Mouse (Mus musculus): ENCODE data around the gene Prl3d3. TPM values are rescaled to one million over a fixed set of nuclear protein-coding genes. Genes with fewer than 3 reads are reported as not detected.
"Not testable (repeated sequence)": the region's sequence is repeated elsewhere in the genome, so short reads cannot be mapped to it uniquely, and the experiment has no call there.

The Prl3d3 gene
- polyA plus RNA-seq (2015; fragmentation: Nextera tagmentation; extraction: Ambion mirVana) = not detected in 2 replicates

GRCm38 (mm10) chr13:27156490-27156889 lies at the start of gene Prl3d3:
Gene Prl3d3 (plus strand): TSS chr13:27156790.
- not testable (repeated sequence) for H3K4me3 ChIP-seq (replicated peaks); H3K27ac ChIP-seq; H3K9ac ChIP-seq; H3K4me1 ChIP-seq (replicated peaks); H3K9me3 ChIP-seq (replicated peaks); H3K36me3 ChIP-seq; DNase-seq; ATAC-seq (ENCODE audit: low read depth); H3K4me2 ChIP-seq; H3K27me3 ChIP-seq
- WGBS (ENCODE audit: insufficient replicate concordance) = 64% methylated on average over 3 of the region's 3 CpGs

GRCm38 (mm10) chr13:27121398-27121797 lies 35.2 kb upstream of the Prl3d3 start, which contains the start of gene Prl3d2:
Gene Prl3d2 (plus strand): TSS chr13:27121698.
- not testable (repeated sequence) for DNase-seq; H3K4me2 ChIP-seq; H3K9ac ChIP-seq; H3K36me3 ChIP-seq; ATAC-seq (ENCODE audit: low read depth); H3K27ac ChIP-seq; H3K4me1 ChIP-seq (replicated peaks); H3K4me3 ChIP-seq (replicated peaks); H3K27me3 ChIP-seq; H3K9me3 ChIP-seq (replicated peaks)
- 64% methylated on average over 4 of the region's 4 CpGs for WGBS (ENCODE audit: insufficient replicate concordance)

GRCm38 (mm10) chr13:27148264-27148663 lies 8.3 kb upstream of the Prl3d3 start:
- Histone ChIP-seq H3K4me2 (no peak overlapping the region), H3K36me3 (no peaks in the 10 kb centered on the region), H3K27ac (no peak overlapping the region), H3K27me3 (no peaks in the 10 kb centered on the region), H3K4me1 (replicated peaks) (no peaks in the 10 kb centered on the region), H3K4me3 (replicated peaks) (no peak overlapping the region), H3K9ac (no peak overlapping the region), H3K9me3 (replicated peaks) (no peaks in the 10 kb centered on the region)
- no peak for DNase-seq
- 22% methylated on average over 1 of the region's 1 CpGs for WGBS (ENCODE audit: insufficient replicate concordance)
- ATAC-seq (ENCODE audit: low read depth) = no peak

- Histone ChIP-seq H3K27ac (no peak within 1 kb of the TSS), H3K4me2 (no peak within 1 kb of the TSS), H3K4me1 (replicated peaks) (no peaks in the 10 kb centered on the region), H3K9ac (no peak within 1 kb of the TSS), H3K9me3 (replicated peaks) (no peaks in the 10 kb centered on the region), H3K27me3 (no peaks in the 10 kb centered on the region), H3K36me3 (no peaks in the 10 kb centered on the region), H3K4me3 (replicated peaks) (no peak within 1 kb of the TSS)
- WGBS (ENCODE audit: insufficient replicate concordance) = 57% methylated on average over 1 of the region's 1 CpGs
- DNase-seq (no peak), ATAC-seq (ENCODE audit: low read depth) (no peak)
These were observed 39.8 kb downstream of the Prl3d3 start, which contains the start of gene Prl3c1 for GRCm38 (mm10) chr13:27196359-27196758. Gene Prl3c1 (plus strand): TSS chr13:27196659.

Other genes with a start within 250 kb of the Prl3d3 start
- not detected in 2 replicates for gene Prl, start 99.2 kb upstream of the Prl3d3 start, polyA plus RNA-seq (2015; fragmentation: Nextera tagmentation; extraction: Ambion mirVana)
- not detected in 2 replicates for gene Prl3d1, start 62.6 kb upstream of the Prl3d3 start, polyA plus RNA-seq (2015; fragmentation: Nextera tagmentation; extraction: Ambion mirVana)
- not detected in 2 replicates for gene Prl3d2, start 35.1 kb upstream of the Prl3d3 start, polyA plus RNA-seq (2015; fragmentation: Nextera tagmentation; extraction: Ambion mirVana)
- not detected in 2 replicates for gene Prl3c1, start 39.9 kb downstream of the Prl3d3 start, polyA plus RNA-seq (2015; fragmentation: Nextera tagmentation; extraction: Ambion mirVana)
- not detected in 2 replicates for gene Prl3b1, start 85.1 kb downstream of the Prl3d3 start, polyA plus RNA-seq (2015; fragmentation: Nextera tagmentation; extraction: Ambion mirVana)
- gene Prl3a1, start 102.6 kb downstream of the Prl3d3 start, polyA plus RNA-seq (2015; fragmentation: Nextera tagmentation; extraction: Ambion mirVana) = not detected in 2 replicates
- gene Prl6a1, start 155.8 kb downstream of the Prl3d3 start, polyA plus RNA-seq (2015; fragmentation: Nextera tagmentation; extraction: Ambion mirVana) = not detected in 2 replicates
- gene Prl8a2, start 188.9 kb downstream of the Prl3d3 start, polyA plus RNA-seq (2015; fragmentation: Nextera tagmentation; extraction: Ambion mirVana) = not detected in 2 replicates
- gene Prl2b1, start 234.1 kb downstream of the Prl3d3 start, polyA plus RNA-seq (2015; fragmentation: Nextera tagmentation; extraction: Ambion mirVana) = not detected in 2 replicates

All from liver, embryonic 13.5 days (tissue).